Mouse (Mus musculus) heart, postnatal 0 days (tissue): Measurements from ENCODE around the gene C1qtnf7.

Experiments
- CTCF ChIP-seq: IDR thresholded peaks from 2 replicates; pipeline ENCODE4 v1.5.1; 2016; ENCODE audit warnings: antibody characterized with exemption, control low read depth, low read depth
- EP300 ChIP-seq: IDR thresholded peaks from 2 replicates; pipeline ENCODE4 v1.6.1; 2016; ENCODE audit warnings: antibody characterized with exemption, low read depth

DNA sequence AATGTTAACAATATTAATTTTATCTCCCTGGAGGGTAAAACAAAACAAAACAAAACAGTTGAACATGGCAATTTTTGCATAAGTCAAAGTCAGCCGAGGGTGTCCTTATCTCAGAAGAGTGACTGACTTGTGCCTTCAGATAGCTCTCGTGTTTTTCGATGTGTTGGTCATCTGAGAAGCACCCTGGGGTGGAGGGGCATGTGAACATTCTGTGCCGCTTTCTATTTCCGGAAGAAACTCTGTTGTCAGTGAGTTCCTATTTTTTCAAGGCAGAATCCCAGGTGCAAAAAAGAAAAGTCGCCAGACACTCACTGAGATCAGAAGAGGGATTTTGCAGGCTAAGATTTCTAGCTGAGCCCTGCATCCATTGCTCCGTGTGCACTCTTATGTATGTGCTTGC lies 1.2 kb downstream of the C1qtnf7 start:
- no peak for TF ChIP-seq CTCF
- TF ChIP-seq EP300, result no peak
